Mouse (Mus musculus) heart, adult 2 months (tissue): ENCODE measurements at regions not wholly inside any gene's neighbourhood (a gene's known extent, or its start where the extent isn't known, plus 50 kb on each side); places are given as distances from the start of the nearest gene placed in this dataset.

Experiments used
- DNase-seq, 2 experiments: peaks; one replicate each; pipeline ENCODE4 v3.0.0; 2021
- H3K27ac ChIP-seq: fragments of 200-600 bp; 2 replicates; pipeline ENCODE4 v1.8.1; 2022
- H3K27me3 ChIP-seq: fragments of 200-500 bp; 2 replicates; pipeline ENCODE4 v1.6.1; 2012; ENCODE audit warnings: mild to moderate bottlenecking, low read length, inconsistent platforms, mixed read lengths; ENCODE audit not compliant: control insufficient read depth, insufficient read depth
- H3K36me3 ChIP-seq: fragments of 200-500 bp; 2 replicates; pipeline ENCODE4 v1.6.1; 2012; ENCODE audit warnings: low read length, inconsistent platforms; ENCODE audit not compliant: control insufficient read depth, insufficient read depth
- H3K4me1 ChIP-seq: fragments of 200-500 bp; 2 replicates; pipeline ENCODE4 v1.6.1; 2011; ENCODE audit warnings: low read length; ENCODE audit not compliant: control insufficient read depth, insufficient read depth
- H3K4me3 ChIP-seq: fragments of 200-600 bp; 2 replicates; pipeline ENCODE4 v1.8.1; 2022
- H3K79me2 ChIP-seq: fragments of 200-500 bp; replicated peaks from 2 replicates; pipeline ENCODE4 v1.6.1; 2012; ENCODE audit warnings: mild to moderate bottlenecking, inconsistent platforms, low read length, moderate library complexity, mixed read lengths; ENCODE audit not compliant: control insufficient read depth, insufficient read depth
- H3K9ac ChIP-seq: fragments of 200-500 bp; 2 replicates; pipeline ENCODE4 v1.6.1; 2012; ENCODE audit warnings: low read depth, mild to moderate bottlenecking, control low read depth, inconsistent platforms, low read length, mixed read lengths
- CTCF ChIP-seq: fragments of 200-600 bp; IDR thresholded peaks from 2 replicates; pipeline ENCODE4 v1.8.1; 2022; ENCODE audit warnings: antibody characterized with exemption, mild to moderate bottlenecking, moderate library complexity
- EP300 ChIP-seq: fragments of 200-500 bp; IDR thresholded peaks from 2 replicates; pipeline ENCODE4 v1.6.1; 2011; ENCODE audit warnings: low read depth, low read length, control low read depth; ENCODE audit not compliant: insufficient read depth
- POLR2A ChIP-seq: fragments of 200-500 bp; IDR thresholded peaks from 2 replicates; pipeline ENCODE4 v1.6.1; 2011; ENCODE audit warnings: mild to moderate bottlenecking, low read depth, low read length, control low read depth; ENCODE audit not compliant: insufficient read depth
- WGBS: fragments of 180-500 bp; shearing (Covaris S2); methylation state at CpG from one replicate; pipeline ENCODE4 v1.1.7; 2018; 5-methylcytosine and 5-hydroxymethylcytosine counted together
- intact Hi-C: fragments of 180-260 bp; cut with DNase I; formaldehyde crosslinking; loops from one replicate; pipeline ENCODE4 v1.15.1; 2025

GRCm38 (mm10) chr6:127286681-127287476 is 134.9 kb upstream of the Ccnd2 start:
- intact Hi-C loops, result no loop called here
- TF ChIP-seq CTCF, result no peak
- TF ChIP-seq POLR2A, result no peak
- no peak for TF ChIP-seq EP300
- WGBS, result 28% methylated on average over 12 of the region's 12 CpGs
- no peak for DNase-seq
- Histone ChIP-seq H3K4me3 (no peak overlapping the region), H3K4me1 (no peaks in the 10 kb centered on the region; the same call in none of the 2 replicates), H3K27me3 (no peaks in the 10 kb centered on the region), H3K27ac (no peak overlapping the region), H3K79me2 (no peaks in the 10 kb centered on the region), H3K9ac (no peak overlapping the region), H3K36me3 (no peaks in the 10 kb centered on the region)

GRCm38 (mm10) chr6:127288946-127289345 is 137.0 kb upstream of the Ccnd2 start:
- intact Hi-C loops, result no loop called here
- Histone ChIP-seq H3K27me3 (no peaks in the 10 kb centered on the region), H3K27ac (no peak overlapping the region), H3K4me1 (no peaks in the 10 kb centered on the region; the same call in none of the 2 replicates), H3K36me3 (no peaks in the 10 kb centered on the region), H3K9ac (no peak overlapping the region), H3K79me2 (no peaks in the 10 kb centered on the region), H3K4me3 (no peak overlapping the region)
- no peak for TF ChIP-seq EP300
- TF ChIP-seq CTCF, result no peak
- TF ChIP-seq POLR2A, result no peak
- DNase-seq, result no peak
- 80% methylated on average over 3 of the region's 3 CpGs for WGBS

GRCm38 (mm10) chr6:127291937-127292336 is 139.9 kb upstream of the Ccnd2 start:
- no peak for TF ChIP-seq EP300
- no peak for TF ChIP-seq CTCF
- TF ChIP-seq POLR2A, result no peak
- Histone ChIP-seq H3K9ac (no peak overlapping the region), H3K79me2 (no peaks in the 10 kb centered on the region), H3K27ac (no peak overlapping the region), H3K4me3 (no peak overlapping the region), H3K27me3 (no peaks in the 10 kb centered on the region), H3K36me3 (no peaks in the 10 kb centered on the region), H3K4me1 (no peaks in the 10 kb centered on the region; the same call in none of the 2 replicates)
- 62% methylated on average over 7 of the region's 7 CpGs for WGBS
- intact Hi-C loops, result no loop called here
- DNase-seq, result no peak

GRCm38 (mm10) chr6:127293829-127294228 is 141.8 kb upstream of the Ccnd2 start:
- intact Hi-C loops, result no loop called here
- no peaks in the 10 kb centered on the region for H3K36me3 ChIP-seq
- no peak for DNase-seq
- no peaks in the 10 kb centered on the region for H3K79me2 ChIP-seq
- H3K4me1 ChIP-seq, result no peaks in the 10 kb centered on the region
- H3K27ac ChIP-seq, result no peak overlapping the region
- H3K4me3 ChIP-seq, result no peak overlapping the region
- H3K27me3 ChIP-seq, result no peaks in the 10 kb centered on the region
- H3K9ac ChIP-seq, result no peak overlapping the region
- 56% methylated on average over 2 of the region's 2 CpGs for WGBS
- TF ChIP-seq CTCF (no peak), POLR2A (no peak), EP300 (no peak)

GRCm38 (mm10) chr6:127298105-127298504 is 146.1 kb upstream of the Ccnd2 start:
- Histone ChIP-seq H3K4me1 (no peaks in the 10 kb centered on the region), H3K27me3 (no peaks in the 10 kb centered on the region), H3K27ac (no peak overlapping the region), H3K79me2 (no peaks in the 10 kb centered on the region), H3K36me3 (no peaks in the 10 kb centered on the region), H3K4me3 (no peak overlapping the region), H3K9ac (no peak overlapping the region)
- intact Hi-C loops, result no loop called here
- no peak for DNase-seq
- WGBS, result 85% methylated on average over 7 of the region's 7 CpGs
- TF ChIP-seq CTCF (no peak), EP300 (no peak), POLR2A (no peak)

- no peak for DNase-seq
- Histone ChIP-seq H3K27me3 (no peaks in the 10 kb centered on the region), H3K36me3 (no peaks in the 10 kb centered on the region), H3K9ac (no peak overlapping the region), H3K27ac (no peak overlapping the region), H3K4me3 (no peak overlapping the region), H3K79me2 (no peaks in the 10 kb centered on the region), H3K4me1 (no peaks in the 10 kb centered on the region)
- intact Hi-C loops, result no loop called here
- TF ChIP-seq EP300, result no peak
- no peak for TF ChIP-seq CTCF
- WGBS, result 61% methylated on average over 9 of the region's 9 CpGs
These were observed 135.2 kb upstream of the Parp11 start for GRCm38 (mm10) chr6:127311192-127312054.
